Mouse (Mus musculus): ENCODE measurements around the gene Svbp. TPM values are rescaled to one million over a fixed set of nuclear protein-coding genes. Genes with fewer than 3 reads are reported as not detected.
A peak's percentile ranks its signal among the peaks of the same experiment; 100 is the strongest.

Gene Svbp
- 186 and 207 TPM in 2 replicates for polyA plus RNA-seq (2012; rRNA removed)

DNA sequence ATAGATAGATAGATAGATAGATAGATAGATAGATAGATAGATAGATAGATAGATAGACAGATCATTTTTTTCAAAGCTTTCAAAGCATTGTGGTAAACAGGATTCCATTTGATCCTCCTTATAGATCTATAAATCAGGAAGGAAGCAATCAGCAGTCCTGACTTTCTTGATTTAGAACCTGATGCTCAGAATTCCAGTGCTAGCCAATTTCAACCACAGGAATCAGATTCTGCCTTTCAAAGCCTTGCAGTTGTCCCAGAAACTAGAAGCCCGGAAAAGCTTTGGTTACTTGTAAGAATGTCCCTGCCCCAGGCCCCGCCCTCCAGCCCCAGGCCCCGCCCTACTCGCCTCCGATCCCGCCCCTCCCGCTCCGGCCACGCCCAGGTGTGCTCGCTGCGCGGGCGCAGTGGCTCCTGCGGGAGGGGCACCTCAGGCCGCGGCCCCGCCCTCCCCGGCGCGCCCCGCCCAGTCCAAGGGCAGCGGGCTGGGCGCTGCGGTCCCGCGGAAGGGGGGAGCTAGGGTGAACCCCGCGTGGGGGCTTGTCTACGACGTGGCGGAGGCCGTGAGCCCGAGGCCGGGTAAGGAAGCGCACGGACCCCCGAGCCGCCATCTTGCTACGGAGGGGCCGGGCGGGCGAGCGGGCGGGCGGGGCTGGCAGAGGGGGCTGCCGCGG lies at the start of gene Svbp:
Gene Svbp (plus strand): TSS at position 398 of the 673 bp plus-strand sequence.
- Histone ChIP-seq H3K36me3 (ENCODE audit: control insufficient read depth, insufficient read depth, low read length) (no peaks in the 10 kb centered on the region), H3K4me1 (ENCODE audit: control insufficient read depth, insufficient read depth, low read length) (peaks cover 6% of the 10 kb centered on the region), H3K27ac (ENCODE audit: control insufficient read depth, insufficient read depth, low read depth, low read length) (0 out of 2 replicates have a peak within 1 kb of the TSS, but pooled peaks have one; percentile 36), H3K4me3 (ENCODE audit: control insufficient read depth, low read depth, low read length) (peak within 1 kb of the TSS; percentile 94), H3K27me3 (ENCODE audit: control insufficient read depth, insufficient read depth, low read length) (no peaks in the 10 kb centered on the region)
- TF ChIP-seq POLR2A (IDR thresholded peaks at IDR 0.05; ENCODE audit: control insufficient read depth, low read depth, low read length), result no peak
- TF ChIP-seq CTCF (IDR thresholded peaks at IDR 0.05; ENCODE audit: control insufficient read depth, insufficient read depth, insufficient replicate concordance, low read depth, low read length), result no peak

DNA sequence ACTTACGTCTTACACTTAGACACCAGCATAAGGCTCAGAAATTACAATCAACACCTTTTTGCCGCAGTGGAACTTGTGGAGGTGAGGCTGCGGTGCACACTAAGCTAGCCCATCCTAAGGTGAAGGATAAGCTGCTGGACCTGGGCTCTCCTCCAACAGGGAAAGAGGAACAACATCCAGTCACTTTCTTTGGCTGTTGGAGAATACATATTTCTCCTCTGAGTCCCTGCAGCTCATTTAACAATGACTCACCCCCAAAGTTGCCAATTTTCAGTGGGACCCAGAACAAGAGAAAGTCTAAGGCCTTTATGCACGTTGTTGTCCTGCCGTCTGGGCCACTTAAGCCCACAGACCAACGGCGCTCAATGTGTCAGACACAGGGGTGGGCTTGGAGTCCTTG lies 48.3 kb upstream of the Svbp start:
- TF ChIP-seq POLR2A (IDR thresholded peaks at IDR 0.05; ENCODE audit: control insufficient read depth, low read depth, low read length), result no peak
- Histone ChIP-seq H3K4me3 (ENCODE audit: control insufficient read depth, low read depth, low read length) (no peak overlapping the region), H3K4me1 (ENCODE audit: control insufficient read depth, insufficient read depth, low read length) (no peaks in the 10 kb centered on the region; the same call in 1 of the 2 replicates), H3K27me3 (ENCODE audit: control insufficient read depth, insufficient read depth, low read length) (no peaks in the 10 kb centered on the region), H3K27ac (ENCODE audit: control insufficient read depth, insufficient read depth, low read depth, low read length) (no peak overlapping the region), H3K36me3 (ENCODE audit: control insufficient read depth, insufficient read depth, low read length) (no peaks in the 10 kb centered on the region)

DNA sequence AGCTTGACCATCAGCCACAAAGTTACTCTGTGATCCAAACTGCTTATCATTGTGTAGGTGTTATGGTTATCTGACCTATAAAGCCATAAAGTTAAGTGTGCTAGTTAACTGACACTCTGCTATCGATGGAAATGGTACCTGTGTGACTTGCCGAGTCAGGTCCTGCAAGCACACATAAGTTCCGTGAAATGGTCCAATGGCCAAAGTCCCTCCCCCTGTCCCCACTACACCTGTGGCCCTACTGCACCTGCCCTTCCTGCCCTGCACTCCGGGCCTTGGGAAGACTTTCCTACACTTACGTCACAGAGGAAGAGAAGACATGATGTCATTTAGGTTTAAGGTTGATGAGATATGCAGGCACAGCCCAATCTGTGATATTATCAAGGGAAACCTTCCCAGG lies 47.8 kb upstream of the Svbp start:
- Histone ChIP-seq H3K27me3 (ENCODE audit: control insufficient read depth, insufficient read depth, low read length) (no peaks in the 10 kb centered on the region), H3K27ac (ENCODE audit: control insufficient read depth, insufficient read depth, low read depth, low read length) (no peak overlapping the region), H3K4me3 (ENCODE audit: control insufficient read depth, low read depth, low read length) (no peak overlapping the region), H3K4me1 (ENCODE audit: control insufficient read depth, insufficient read depth, low read length) (no peaks in the 10 kb centered on the region; the same call in 1 of the 2 replicates), H3K36me3 (ENCODE audit: control insufficient read depth, insufficient read depth, low read length) (no peaks in the 10 kb centered on the region)
- TF ChIP-seq POLR2A (IDR thresholded peaks at IDR 0.05; ENCODE audit: control insufficient read depth, low read depth, low read length) (no peak), CTCF (IDR thresholded peaks at IDR 0.05; ENCODE audit: control insufficient read depth, insufficient read depth, insufficient replicate concordance, low read depth, low read length) (no peak)

DNA sequence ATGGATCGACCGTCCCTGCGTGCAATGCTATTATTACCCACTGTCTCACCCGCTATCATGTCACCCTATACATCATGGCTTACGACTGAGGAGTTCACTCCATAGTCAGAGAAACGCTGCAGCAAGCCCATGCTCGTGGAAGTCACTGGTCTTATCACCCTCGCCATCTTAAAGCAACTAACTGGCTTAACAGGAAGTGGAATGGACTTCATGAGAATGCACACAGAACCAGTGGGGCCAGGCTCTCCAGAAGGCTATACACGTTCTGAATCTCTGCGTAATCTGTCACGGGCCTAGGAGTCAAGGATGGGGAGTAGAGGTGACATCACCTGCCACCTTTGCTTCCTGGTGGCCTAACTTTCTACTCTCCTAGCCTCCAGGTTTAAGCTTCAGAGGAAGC lies 46.4 kb upstream of the Svbp start:
- no peaks in the 10 kb centered on the region for H3K36me3 ChIP-seq (ENCODE audit: control insufficient read depth, insufficient read depth, low read length)
- H3K4me1 ChIP-seq (ENCODE audit: control insufficient read depth, insufficient read depth, low read length), result no peaks in the 10 kb centered on the region
- H3K27ac ChIP-seq (ENCODE audit: control insufficient read depth, insufficient read depth, low read depth, low read length), result no peak overlapping the region
- no peaks in the 10 kb centered on the region for H3K27me3 ChIP-seq (ENCODE audit: control insufficient read depth, insufficient read depth, low read length)
- TF ChIP-seq CTCF (IDR thresholded peaks at IDR 0.05; ENCODE audit: control insufficient read depth, insufficient read depth, insufficient replicate concordance, low read depth, low read length), result no peak
- TF ChIP-seq POLR2A (IDR thresholded peaks at IDR 0.05; ENCODE audit: control insufficient read depth, low read depth, low read length), result no peak
- no peak overlapping the region for H3K4me3 ChIP-seq (ENCODE audit: control insufficient read depth, low read depth, low read length)

DNA sequence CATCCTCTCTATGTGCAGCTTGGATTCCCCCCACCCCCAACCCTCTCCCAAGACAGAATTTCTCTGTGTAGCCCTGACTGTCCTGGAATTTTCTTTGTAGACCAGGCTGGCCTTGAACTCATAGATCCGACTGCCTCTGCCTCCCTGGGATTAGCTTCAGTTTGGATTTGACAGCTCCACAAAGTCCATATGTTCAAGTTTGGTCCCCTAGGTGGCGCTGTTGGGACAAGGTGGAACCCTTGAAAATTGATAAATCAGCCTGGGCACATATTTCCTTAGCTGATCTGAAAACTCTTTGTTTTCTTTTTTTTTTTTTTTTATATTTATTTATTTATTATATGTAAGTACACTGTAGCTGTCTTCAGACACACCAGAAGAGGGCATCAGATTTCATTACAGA lies 37.9 kb upstream of the Svbp start:
- Histone ChIP-seq H3K27me3 (ENCODE audit: control insufficient read depth, insufficient read depth, low read length) (no peaks in the 10 kb centered on the region), H3K27ac (ENCODE audit: control insufficient read depth, insufficient read depth, low read depth, low read length) (no peak overlapping the region), H3K36me3 (ENCODE audit: control insufficient read depth, insufficient read depth, low read length) (no peaks in the 10 kb centered on the region), H3K4me1 (ENCODE audit: control insufficient read depth, insufficient read depth, low read length) (no peaks in the 10 kb centered on the region), H3K4me3 (ENCODE audit: control insufficient read depth, low read depth, low read length) (no peak overlapping the region)
- TF ChIP-seq CTCF (IDR thresholded peaks at IDR 0.05; ENCODE audit: control insufficient read depth, insufficient read depth, insufficient replicate concordance, low read depth, low read length), result peak; percentile 20; the same call in 1 of the 2 replicates
- TF ChIP-seq POLR2A (IDR thresholded peaks at IDR 0.05; ENCODE audit: control insufficient read depth, low read depth, low read length), result no peak

DNA sequence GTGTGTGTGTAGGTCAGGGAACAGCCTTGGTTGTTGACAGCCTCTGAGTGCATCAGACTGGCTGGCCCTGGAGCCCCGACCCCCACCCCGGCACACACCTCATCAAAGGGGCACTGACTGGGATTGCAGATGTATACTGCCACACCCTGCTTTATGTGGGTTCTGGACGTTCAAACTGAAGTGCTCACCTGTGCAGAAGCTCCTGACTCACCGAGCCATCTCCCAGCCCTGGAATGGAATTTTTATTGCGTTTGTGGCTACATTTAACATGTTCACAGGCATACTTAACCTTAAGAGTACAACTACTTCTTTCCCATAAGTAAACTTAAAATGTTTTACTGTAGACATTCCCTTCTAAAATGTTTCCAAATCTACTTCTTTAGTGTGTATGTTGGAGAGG lies 37.2 kb upstream of the Svbp start:
- TF ChIP-seq CTCF (IDR thresholded peaks at IDR 0.05; ENCODE audit: control insufficient read depth, insufficient read depth, insufficient replicate concordance, low read depth, low read length) (no peak), POLR2A (IDR thresholded peaks at IDR 0.05; ENCODE audit: control insufficient read depth, low read depth, low read length) (no peak)
- no peaks in the 10 kb centered on the region for H3K36me3 ChIP-seq (ENCODE audit: control insufficient read depth, insufficient read depth, low read length)
- no peak overlapping the region for H3K4me3 ChIP-seq (ENCODE audit: control insufficient read depth, low read depth, low read length)
- no peaks in the 10 kb centered on the region for H3K27me3 ChIP-seq (ENCODE audit: control insufficient read depth, insufficient read depth, low read length)
- H3K27ac ChIP-seq (ENCODE audit: control insufficient read depth, insufficient read depth, low read depth, low read length), result no peak overlapping the region
- no peaks in the 10 kb centered on the region for H3K4me1 ChIP-seq (ENCODE audit: control insufficient read depth, insufficient read depth, low read length)

DNA sequence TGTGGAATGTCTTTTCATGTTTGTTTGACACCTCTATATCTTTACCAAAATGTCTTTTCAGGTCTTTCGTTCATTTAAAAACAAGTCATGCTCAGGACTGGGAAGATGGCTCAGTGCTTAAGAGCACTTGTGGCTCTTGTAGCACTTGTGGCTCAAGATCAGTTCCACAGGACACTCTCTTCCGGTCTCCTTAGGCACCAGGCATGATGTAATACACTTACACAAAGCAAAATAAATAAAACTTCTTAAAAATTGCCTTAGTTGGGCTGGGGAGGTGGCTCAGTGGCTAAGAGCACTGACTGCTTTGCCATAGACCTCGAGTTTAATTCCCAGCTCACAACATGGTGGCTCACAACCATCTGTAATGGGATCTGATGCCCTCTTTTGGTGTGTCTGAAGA lies 33.7 kb upstream of the Svbp start:
- no peaks in the 10 kb centered on the region for H3K27me3 ChIP-seq (ENCODE audit: control insufficient read depth, insufficient read depth, low read length)
- H3K36me3 ChIP-seq (ENCODE audit: control insufficient read depth, insufficient read depth, low read length), result no peaks in the 10 kb centered on the region
- no peak overlapping the region for H3K4me3 ChIP-seq (ENCODE audit: control insufficient read depth, low read depth, low read length)
- TF ChIP-seq POLR2A (IDR thresholded peaks at IDR 0.05; ENCODE audit: control insufficient read depth, low read depth, low read length) (no peak), CTCF (IDR thresholded peaks at IDR 0.05; ENCODE audit: control insufficient read depth, insufficient read depth, insufficient replicate concordance, low read depth, low read length) (no peak)
- no peaks in the 10 kb centered on the region for H3K4me1 ChIP-seq (ENCODE audit: control insufficient read depth, insufficient read depth, low read length)
- no peak overlapping the region for H3K27ac ChIP-seq (ENCODE audit: control insufficient read depth, insufficient read depth, low read depth, low read length)
